Mouse (Mus musculus) hindbrain, embryonic 15.5 days (tissue): ENCODE measurements at regions not wholly inside any gene's neighbourhood (a gene's known extent, or its start where the extent isn't known, plus 50 kb on each side); places are given as distances from the start of the nearest gene placed in this dataset.

Source experiments
- ATAC-seq: fragments of 200-750 bp; cut with Nextera tagmentation; 2 replicates; pipeline ENCODE4 v1.8.0; 2017; ENCODE audit warnings: low read depth, moderate number of reproducible peaks, moderate TSS enrichment; ENCODE audit not compliant: low FRiP score
- H3K27ac ChIP-seq: fragments of 300-500 bp; sonication (generic); replicated peaks from 2 replicates; pipeline ENCODE4 v1.5.1; 2015; ENCODE audit warnings: mild to moderate bottlenecking, inconsistent platforms
- H3K27me3 ChIP-seq: fragments of 300-500 bp; sonication (generic); 2 replicates; pipeline ENCODE4 v1.6.1; 2015; ENCODE audit warnings: control low read depth, inconsistent platforms
- H3K36me3 ChIP-seq: fragments of 300-500 bp; sonication (generic); 2 replicates; pipeline ENCODE4 v1.6.1; 2015; ENCODE audit warnings: control low read depth, inconsistent platforms
- H3K4me1 ChIP-seq: fragments of 300-500 bp; sonication (generic); replicated peaks from 2 replicates; pipeline ENCODE4 v1.6.1; 2015; ENCODE audit warnings: control low read depth, inconsistent platforms
- H3K4me2 ChIP-seq: fragments of 300-500 bp; sonication (generic); 2 replicates; pipeline ENCODE4 v1.6.1; 2015; ENCODE audit warnings: moderate library complexity, mild to moderate bottlenecking, inconsistent platforms
- H3K4me3 ChIP-seq: fragments of 300-500 bp; sonication (generic); 2 replicates; pipeline ENCODE4 v1.5.1; 2015; ENCODE audit warnings: mild to moderate bottlenecking, inconsistent platforms
- H3K9ac ChIP-seq: fragments of 300-500 bp; sonication (generic); 2 replicates; pipeline ENCODE4 v1.6.1; 2015; ENCODE audit warnings: inconsistent platforms
- H3K9me3 ChIP-seq: fragments of 300-500 bp; sonication (generic); 2 replicates; pipeline ENCODE4 v1.6.1; 2016; ENCODE audit warnings: control low read depth, inconsistent platforms
- WGBS: fragments of 180-500 bp; shearing (Covaris S2); methylation state at CpG from one replicate; pipeline ENCODE4 v1.1.7; 2015; 5-methylcytosine and 5-hydroxymethylcytosine counted together

GRCm38 (mm10) chr3:40456070-40456469 lies 75.0 kb upstream of the Intu start:
- Histone ChIP-seq H3K4me2 (no peak overlapping the region), H3K4me1 (no peaks in the 10 kb centered on the region), H3K27ac (no peak overlapping the region), H3K9me3 (no peaks in the 10 kb centered on the region), H3K4me3 (no peak overlapping the region), H3K36me3 (no peaks in the 10 kb centered on the region), H3K27me3 (no peaks in the 10 kb centered on the region), H3K9ac (no peak overlapping the region)
- 79% methylated on average over 2 of the region's 2 CpGs for WGBS
- ATAC-seq, result no peak

GRCm38 (mm10) chr3:40458490-40458889 lies 72.6 kb upstream of the Intu start:
- no peak overlapping the region for H3K4me2 ChIP-seq
- H3K9ac ChIP-seq, result no peak overlapping the region
- no peaks in the 10 kb centered on the region for H3K36me3 ChIP-seq
- H3K4me3 ChIP-seq, result no peak overlapping the region
- no peaks in the 10 kb centered on the region for H3K4me1 ChIP-seq
- H3K9me3 ChIP-seq, result no peaks in the 10 kb centered on the region
- H3K27me3 ChIP-seq, result no peaks in the 10 kb centered on the region
- no peak overlapping the region for H3K27ac ChIP-seq
- WGBS, result 83% methylated on average over 5 of the region's 5 CpGs
- ATAC-seq, result no peak

- H3K4me1 ChIP-seq, result no peaks in the 10 kb centered on the region
- no peak for ATAC-seq
- H3K36me3 ChIP-seq, result no peaks in the 10 kb centered on the region
- no peak overlapping the region for H3K4me2 ChIP-seq
- H3K4me3 ChIP-seq, result no peak overlapping the region
- WGBS, result 79% methylated on average over 5 of the region's 5 CpGs
- no peaks in the 10 kb centered on the region for H3K9me3 ChIP-seq
- no peak overlapping the region for H3K27ac ChIP-seq
- H3K9ac ChIP-seq, result no peak overlapping the region
- no peaks in the 10 kb centered on the region for H3K27me3 ChIP-seq
Measured at GRCm38 (mm10) chr3:40463446-40463845, 67.6 kb upstream of the Intu start.

DNA sequence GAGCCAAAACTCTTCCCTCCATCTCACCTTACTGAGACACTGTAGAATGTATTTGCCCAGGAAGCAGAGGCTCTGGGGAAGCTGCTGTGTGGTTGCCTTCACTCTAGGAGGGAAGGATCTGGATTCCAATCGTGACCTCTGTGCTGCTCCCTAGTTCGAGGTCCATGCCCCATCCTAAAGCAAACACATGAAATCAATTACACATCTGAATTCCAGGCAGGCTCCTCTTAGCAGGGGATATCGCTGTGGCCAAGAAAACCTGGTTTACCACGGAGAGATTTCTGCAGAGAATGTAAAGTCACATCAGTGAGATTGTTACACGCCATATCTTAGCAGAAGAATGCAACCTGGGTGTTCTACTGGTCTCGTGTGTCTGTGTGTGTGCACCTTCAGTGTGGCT lies 61.0 kb upstream of the Intu start:
- ATAC-seq, result no peak
- WGBS, result 67% methylated on average over 6 of the region's 6 CpGs
- H3K27ac ChIP-seq, result no peak overlapping the region

DNA sequence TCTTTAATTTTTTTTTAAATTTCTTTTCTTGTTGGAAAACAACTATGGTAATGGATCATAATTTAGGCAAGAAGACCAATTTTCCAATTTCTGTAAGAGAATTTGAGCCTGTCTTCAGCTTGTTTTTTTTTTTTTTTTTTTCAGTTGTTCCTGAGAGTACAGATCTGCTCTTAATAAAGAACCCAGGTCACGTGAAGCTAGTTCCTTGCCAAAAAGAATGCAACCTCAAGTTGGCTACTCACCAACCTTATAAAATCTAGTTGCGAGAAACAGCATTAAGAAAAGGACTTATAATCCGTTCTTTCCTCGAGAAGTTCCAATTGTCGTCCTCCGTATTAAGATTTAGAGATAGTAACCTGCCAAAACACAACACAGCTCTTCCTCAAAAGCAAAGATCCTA lies 58.3 kb upstream of the Intu start:
- H3K4me1 ChIP-seq, result no peaks in the 10 kb centered on the region
- no peak for ATAC-seq
- H3K27ac ChIP-seq, result no peak overlapping the region
- H3K9ac ChIP-seq, result no peak overlapping the region
- no peak overlapping the region for H3K4me3 ChIP-seq
- H3K36me3 ChIP-seq, result no peaks in the 10 kb centered on the region
- H3K4me2 ChIP-seq, result no peak overlapping the region
- no peaks in the 10 kb centered on the region for H3K9me3 ChIP-seq
- H3K27me3 ChIP-seq, result no peaks in the 10 kb centered on the region
- 93% methylated on average over 6 of the region's 6 CpGs for WGBS

More for the DNA sequence above, 61.0 kb upstream of the Intu start:
- Histone ChIP-seq H3K4me3 (no peak overlapping the region), H3K9ac (no peak overlapping the region), H3K4me2 (no peak overlapping the region), H3K27me3 (no peaks in the 10 kb centered on the region), H3K4me1 (no peaks in the 10 kb centered on the region), H3K9me3 (no peaks in the 10 kb centered on the region), H3K36me3 (no peaks in the 10 kb centered on the region)

GRCm38 (mm10) chr3:40480258-40480951 lies 50.7 kb upstream of the Intu start:
- Histone ChIP-seq H3K4me3 (no peak overlapping the region), H3K36me3 (no peaks in the 10 kb centered on the region), H3K9ac (no peak overlapping the region), H3K27ac (no peak overlapping the region), H3K4me1 (no peaks in the 10 kb centered on the region), H3K4me2 (no peak overlapping the region), H3K9me3 (no peaks in the 10 kb centered on the region), H3K27me3 (no peaks in the 10 kb centered on the region)
- 77% methylated on average over 15 of the region's 15 CpGs for WGBS
- no peak; the same call in 1 of the 2 replicates for ATAC-seq
